ENCODE assay signal across 13 mouse cellular contexts in genomic region chr1:179492908-179493307, GRCm38 (mm10).
"Had no signal": no experiment of that assay in that cellular context is flagged by ENCODE, and none has a peak within 500 bp of the region (broad histone marks: within the 10 kb centered on the region; RNA-seq: fewer than 3 reads in every experiment).

No protein-coding gene starts in this region.

- H3K27ac ChIP-seq: layer of hippocampus, adult 2 months; limb, embryonic 12.5 days; liver, embryonic 14.5 days; stomach, embryonic 15.5 days had no signal

- ATAC-seq: midbrain, embryonic 16.5 days had no signal

- H3K9ac ChIP-seq: limb, embryonic 12.5 days; liver, embryonic 14.5 days; stomach, embryonic 15.5 days had no signal

- DNase-seq: kidney, postnatal 10 days; kidney, postnatal 4 days; liver; lung, adult 18-20 months; right cerebral cortex, postnatal 14 days; thymus, adult 2 months; thymus, postnatal 25 days had no signal

- H3K4me2 ChIP-seq: limb, embryonic 12.5 days; midbrain, embryonic 11.5 days; stomach, embryonic 15.5 days had no signal

- H3K4me1 ChIP-seq: stomach, embryonic 15.5 days had no signal

- H3K27me3 ChIP-seq: limb, embryonic 12.5 days; stomach, embryonic 15.5 days had no signal

- H3K4me3 ChIP-seq: layer of hippocampus, adult 2 months; limb, embryonic 12.5 days; stomach, embryonic 15.5 days had no signal

- H3K36me3 ChIP-seq: limb, embryonic 12.5 days; stomach, embryonic 15.5 days had no signal

- H3K9me3 ChIP-seq: limb, embryonic 12.5 days; stomach, embryonic 15.5 days had no signal
